Mouse (Mus musculus) intestine, embryonic 14.5 days (tissue): Measurements from ENCODE around the gene Plet1. TPM values are rescaled to one million over a fixed set of nuclear protein-coding genes. Genes with fewer than 3 reads are reported as not detected.

ENCODE experiments used
- ATAC-seq: fragments of 200-750 bp; cut with Nextera tagmentation; replicated peaks from 2 replicates; pipeline ENCODE4 v1.8.0; 2017; ENCODE audit warnings: low read depth, moderate number of reproducible peaks, moderate TSS enrichment, moderate library complexity; ENCODE audit not compliant: low FRiP score, low TSS enrichment
- DNase-seq: peaks from one replicate; pipeline ENCODE4 v3.0.0-alpha.2; 2018; ENCODE audit warnings: low spot score
- H3K27ac ChIP-seq: fragments of 300-500 bp; sonication (generic); 2 replicates; pipeline ENCODE4 v1.5.1; 2014; ENCODE audit warnings: low read depth, mild to moderate bottlenecking, control low read depth
- H3K27me3 ChIP-seq: fragments of 300-500 bp; sonication (generic); replicated peaks from 2 replicates; pipeline ENCODE4 v1.6.1; 2014; ENCODE audit warnings: low read length, control low read depth; ENCODE audit not compliant: control insufficient read depth, insufficient read depth
- H3K36me3 ChIP-seq: fragments of 300-500 bp; sonication (generic); 2 replicates; pipeline ENCODE4 v1.6.1; 2014; ENCODE audit warnings: low read length, control low read depth; ENCODE audit not compliant: control insufficient read depth, insufficient read depth
- H3K4me1 ChIP-seq: fragments of 300-500 bp; sonication (generic); replicated peaks from 2 replicates; pipeline ENCODE4 v1.6.1; 2014; ENCODE audit warnings: low read length, control low read depth, mixed read lengths; ENCODE audit not compliant: control insufficient read depth, insufficient read depth
- H3K4me2 ChIP-seq: fragments of 300-500 bp; sonication (generic); 2 replicates; pipeline ENCODE4 v1.6.1; 2014; ENCODE audit warnings: low read length
- H3K4me3 ChIP-seq: fragments of 300-500 bp; sonication (generic); 2 replicates; pipeline ENCODE4 v1.5.1; 2014; ENCODE audit warnings: low read depth, low read length, control low read depth, mixed read lengths
- H3K9ac ChIP-seq: fragments of 300-500 bp; sonication (generic); 2 replicates; pipeline ENCODE4 v1.6.1; 2014; ENCODE audit warnings: mild to moderate bottlenecking, low read length
- H3K9me3 ChIP-seq: fragments of 300-500 bp; sonication (generic); 2 replicates; pipeline ENCODE4 v1.6.1; 2016; ENCODE audit warnings: low read length, control low read depth; ENCODE audit not compliant: control insufficient read depth
- WGBS: fragments of 180-500 bp; shearing (Covaris S2); extraction: QIAGEN DNeasy Blood & Tissue Kit; methylation state at CpG from one replicate; pipeline ENCODE4 v1.1.7; 2014; 5-methylcytosine and 5-hydroxymethylcytosine counted together
- polyA plus RNA-seq: library from polyadenylated mRNA; unstranded; fragments of >200 nt; fragmentation: Nextera tagmentation; extraction: Ambion mirVana; gene quantifications from 2 replicates; pipeline ENCODE4 v1.2.1, GENCODE M21; 2014

Plet1 gene
- polyA plus RNA-seq, 1 experiment from 2014 or later, result 1.7 TPM

DNA sequence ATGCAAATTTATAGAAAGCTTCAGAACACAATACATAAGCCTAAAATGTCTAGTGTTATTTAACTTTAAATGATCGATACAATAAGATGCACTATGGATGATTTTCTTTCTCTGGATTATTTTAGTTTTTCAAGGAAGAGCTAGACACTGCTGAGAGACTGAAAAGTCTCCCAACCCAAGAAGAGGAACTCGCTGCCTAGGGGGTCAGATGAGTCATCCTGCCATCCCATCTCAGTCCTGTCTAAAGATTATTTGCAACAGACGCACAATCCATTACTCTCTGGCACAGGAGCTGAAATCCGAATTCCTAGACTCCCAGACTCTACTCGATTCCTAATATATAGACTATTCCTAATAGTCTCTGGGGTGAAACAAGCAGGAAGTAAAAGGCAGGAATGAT is 57.9 kb downstream of the Plet1 start:
- DNase-seq (no peak), ATAC-seq (no peak)
- Histone ChIP-seq H3K27me3 (no peaks in the 10 kb centered on the region), H3K4me2 (no peak overlapping the region), H3K9me3 (no peaks in the 10 kb centered on the region), H3K4me3 (no peak overlapping the region), H3K4me1 (no peaks in the 10 kb centered on the region), H3K27ac (no peak overlapping the region), H3K36me3 (no peaks in the 10 kb centered on the region), H3K9ac (no peak overlapping the region)
- WGBS, result 67% methylated on average over 5 of the region's 5 CpGs

DNA sequence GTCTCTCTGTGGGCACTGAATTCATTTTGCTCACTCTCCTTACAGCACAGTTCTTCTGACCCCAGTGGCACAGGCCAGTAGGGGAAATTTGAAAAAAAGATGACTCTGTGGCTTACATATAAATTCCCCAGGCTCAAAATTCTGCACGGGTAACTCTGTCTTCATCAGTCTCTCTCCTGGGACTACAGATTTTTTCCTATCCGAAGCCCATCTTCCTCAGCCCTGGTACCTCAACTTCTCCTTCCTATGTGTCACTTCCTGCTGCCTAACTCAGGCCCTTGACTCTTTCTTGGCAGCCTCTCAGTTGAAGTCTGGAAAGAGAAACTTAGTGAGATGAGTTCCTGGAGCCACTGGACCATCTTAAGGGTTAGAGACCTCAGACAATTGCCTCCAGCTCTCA is 59.2 kb downstream of the Plet1 start:
- Histone ChIP-seq H3K27ac (no peak overlapping the region), H3K9ac (no peak overlapping the region), H3K9me3 (no peaks in the 10 kb centered on the region), H3K27me3 (no peaks in the 10 kb centered on the region), H3K36me3 (no peaks in the 10 kb centered on the region), H3K4me1 (no peaks in the 10 kb centered on the region), H3K4me3 (no peak overlapping the region), H3K4me2 (no peak overlapping the region)
- DNase-seq (no peak), ATAC-seq (no peak)
- WGBS, result 63% methylated on average over 2 of the region's 2 CpGs

DNA sequence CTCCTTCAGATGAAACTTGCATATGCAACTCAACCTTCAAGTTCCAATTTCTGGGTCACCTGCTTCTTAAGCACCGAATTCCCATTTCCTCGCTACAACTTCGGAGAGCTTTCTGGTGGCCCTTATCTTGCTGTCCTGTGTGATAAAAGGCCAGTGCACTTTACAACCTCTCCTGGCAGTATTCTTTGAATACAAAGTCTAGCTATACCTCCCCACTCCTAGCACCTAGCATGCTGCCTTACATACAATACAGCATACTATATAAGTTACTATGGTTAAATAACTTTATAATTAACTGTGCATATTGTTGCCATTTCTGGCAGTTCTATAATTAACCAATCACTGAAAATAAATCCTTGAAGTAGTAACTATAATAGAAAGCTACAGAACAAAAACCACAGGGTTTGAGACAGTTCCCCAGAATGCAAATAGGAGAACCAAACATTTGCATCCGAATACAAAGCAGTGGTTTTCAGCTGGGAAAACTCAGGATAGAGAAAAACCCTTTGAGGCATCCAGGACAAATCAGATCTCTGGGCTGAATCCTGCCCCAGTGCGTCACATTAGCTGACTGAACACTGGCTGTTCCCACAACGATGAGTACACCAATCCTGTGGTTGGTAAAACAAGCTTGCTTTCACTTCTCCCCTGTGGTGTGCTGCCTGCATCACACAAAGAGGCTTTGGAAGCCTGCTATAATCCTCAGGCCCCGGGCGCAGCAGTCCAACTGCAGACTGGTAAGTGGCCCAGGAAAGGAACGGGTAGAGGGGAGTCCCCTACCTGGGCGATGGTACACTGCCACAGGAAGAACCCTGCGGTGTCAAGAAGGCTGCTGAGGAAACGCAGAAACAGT is 60.1 kb downstream of the Plet1 start, which contains the start of gene Il18:
Gene Il18, plus strand, starts transcription at position 587 of the 853 bp plus-strand sequence.
- Histone ChIP-seq H3K27ac (peak within 1 kb of the TSS; percentile 4; the same call in 1 of the 2 replicates), H3K9ac (no peak within 1 kb of the TSS), H3K4me1 (no peaks in the 10 kb centered on the region), H3K36me3 (no peaks in the 10 kb centered on the region), H3K9me3 (no peaks in the 10 kb centered on the region), H3K4me3 (no peak within 1 kb of the TSS), H3K27me3 (no peaks in the 10 kb centered on the region), H3K4me2 (peak within 1 kb of the TSS; percentile 32; the same call in 1 of the 2 replicates)
- DNase-seq, result peak; percentile 56
- ATAC-seq, result no peak
- 28% methylated on average over 12 of the region's 12 CpGs for WGBS

DNA sequence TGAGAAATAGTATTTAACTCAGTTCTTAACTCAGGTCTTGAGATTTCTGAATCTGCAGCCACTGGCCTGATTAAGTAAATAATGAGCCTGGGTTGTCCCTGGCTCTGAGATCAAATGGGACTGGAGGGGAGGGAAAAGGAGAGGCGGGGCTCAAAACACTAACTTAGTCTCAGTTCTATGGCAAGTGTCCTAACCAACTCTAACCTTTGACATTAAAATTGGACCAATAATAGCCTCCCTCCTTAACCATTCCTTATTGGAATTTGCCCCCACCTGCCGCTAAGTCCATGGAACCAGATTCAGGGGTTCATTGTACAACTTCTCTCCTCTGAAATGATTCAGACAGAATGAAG is 60.7 kb downstream of the Plet1 start, which contains the start of gene Bco2:
Gene Bco2, minus strand, starts transcription at position 88 of the 353 bp plus-strand sequence.
- Histone ChIP-seq H3K4me3 (no peak within 1 kb of the TSS), H3K27me3 (no peaks in the 10 kb centered on the region), H3K9me3 (no peaks in the 10 kb centered on the region), H3K9ac (no peak within 1 kb of the TSS), H3K4me2 (peak within 1 kb of the TSS; percentile 32; the same call in 1 of the 2 replicates), H3K4me1 (no peaks in the 10 kb centered on the region), H3K36me3 (no peaks in the 10 kb centered on the region), H3K27ac (peak within 1 kb of the TSS; percentile 4; the same call in 1 of the 2 replicates)
- ATAC-seq (no peak), DNase-seq (no peak)
- 38% methylated on average over 2 of the region's 2 CpGs for WGBS

Other genes starting within 250 kb of the Plet1 start
- gene Rpl10-ps3, start 149.6 kb upstream of the Plet1 start, polyA plus RNA-seq, result 354 and 422 TPM in 2 replicates
- gene Pts, start 34.2 kb downstream of the Plet1 start, polyA plus RNA-seq, result 82.3 and 85.6 TPM in 2 replicates
- 13.4 and 13.5 TPM in 2 replicates for gene Il18, start 60.3 kb downstream of the Plet1 start, polyA plus RNA-seq
- gene Bco2, start 60.7 kb downstream of the Plet1 start, polyA plus RNA-seq, result 0.32 and 0.41 TPM in 2 replicates
- not detected in 2 replicates for gene Tex12, start 66.8 kb downstream of the Plet1 start, polyA plus RNA-seq
- 407 and 414 TPM in 2 replicates for gene Sdhd, start 109.3 kb downstream of the Plet1 start, polyA plus RNA-seq
- 297 and 341 TPM in 2 replicates for gene Timm8b, start 109.4 kb downstream of the Plet1 start, polyA plus RNA-seq
- 2.3 and 3.8 TPM in 2 replicates for gene Pih1d2, start 122.8 kb downstream of the Plet1 start, polyA plus RNA-seq
- gene Nkapd1, start 122.9 kb downstream of the Plet1 start, polyA plus RNA-seq, result 20.7 and 24.7 TPM in 2 replicates
- gene Dlat, start 165.3 kb downstream of the Plet1 start, polyA plus RNA-seq, result 52.9 and 60.9 TPM in 2 replicates
- 7.7 and 8.6 TPM in 2 replicates for gene Dixdc1, start 245.0 kb downstream of the Plet1 start, polyA plus RNA-seq